Mouse (Mus musculus) spleen, postnatal 14 days (tissue): Measurements from ENCODE around the gene Luzp1.
A peak's percentile ranks its signal among the peaks of the same experiment; 100 is the strongest.

Experiments used
- DNase-seq, 2 experiments: peaks; one replicate each; pipeline ENCODE4 v3.0.0; 2021 to 2022; ENCODE audit warnings: low spot score in 2 of 2

Gene Luzp1

DNA sequence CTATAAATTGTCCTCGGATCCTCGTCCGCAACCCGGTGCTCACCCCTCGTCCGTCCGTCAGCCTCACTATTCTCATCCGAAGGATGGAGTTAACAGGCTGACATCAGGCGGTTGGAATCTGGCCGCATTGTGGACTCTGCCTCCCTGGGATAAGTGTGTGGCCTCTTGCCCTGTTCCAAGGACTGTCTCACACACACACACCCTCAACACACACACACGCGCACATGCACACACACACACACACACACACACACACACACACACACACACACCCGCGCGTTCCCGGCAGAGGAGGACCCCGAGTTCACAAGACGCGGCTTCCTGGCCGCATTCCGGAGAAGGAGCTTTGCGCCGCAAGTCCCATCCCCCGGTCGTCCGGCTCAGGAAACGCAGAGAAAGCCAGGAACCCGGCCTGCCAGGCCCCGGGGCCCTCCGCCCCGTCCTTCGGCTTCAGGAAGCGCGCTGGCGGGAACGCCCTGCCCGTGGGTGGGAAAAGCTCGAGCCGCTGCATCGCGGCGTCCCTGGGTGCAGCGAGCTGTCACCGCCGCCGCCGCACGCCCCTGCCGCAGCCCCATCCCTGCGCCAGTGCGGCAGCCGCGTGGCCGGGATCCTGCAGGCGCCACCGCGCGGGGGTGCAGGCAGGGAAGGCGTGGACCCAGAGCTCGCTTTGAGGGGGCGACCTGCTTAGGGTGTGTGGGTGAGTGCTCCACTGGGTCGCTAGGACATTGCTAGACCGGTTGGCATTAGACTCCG lies 7.3 kb upstream of the Luzp1 start, which contains the start of gene 6030445D17Rik:
TSS of gene 6030445D17Rik (plus strand) at position 165 of the 753 bp plus-strand sequence.
- DNase-seq: peak; percentile 15 to 17

DNA sequence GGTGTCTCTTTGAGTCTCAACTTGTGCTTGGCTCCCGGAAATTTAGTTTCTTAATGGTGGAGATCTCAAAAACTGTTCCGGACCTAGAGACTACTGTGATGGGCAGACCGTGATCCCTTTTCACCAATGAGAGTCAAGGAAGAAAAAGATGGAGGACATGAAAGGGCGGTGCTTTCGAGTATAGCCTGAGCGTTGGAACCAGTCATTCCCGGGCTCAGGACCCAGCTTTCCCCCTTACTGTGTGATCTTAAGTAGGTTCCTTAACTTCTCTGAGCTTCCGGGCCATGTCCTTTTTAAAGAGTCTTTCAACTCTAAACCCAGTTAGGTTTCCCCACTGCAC lies 6.8 kb upstream of the Luzp1 start:
- no peak for DNase-seq

DNA sequence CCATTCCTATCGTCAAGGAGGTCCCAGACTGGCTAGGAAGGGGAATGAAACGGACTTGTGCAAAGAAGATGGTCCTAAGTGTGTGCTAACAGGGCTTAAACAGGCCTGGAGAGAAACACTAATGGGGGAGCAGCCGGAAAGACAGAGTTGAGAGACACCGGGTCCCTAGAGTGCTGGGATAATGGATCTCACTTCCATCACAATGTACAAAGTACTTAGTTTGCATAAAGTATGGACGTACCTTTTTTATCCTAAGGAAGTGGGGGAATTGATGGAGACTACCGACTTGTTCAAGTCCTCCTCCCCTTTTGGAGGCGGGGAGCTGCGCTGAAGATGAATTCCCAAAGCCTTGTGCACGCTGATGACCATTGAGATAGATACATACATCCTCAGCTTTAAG lies 6.1 kb upstream of the Luzp1 start:
- DNase-seq: no peak

DNA sequence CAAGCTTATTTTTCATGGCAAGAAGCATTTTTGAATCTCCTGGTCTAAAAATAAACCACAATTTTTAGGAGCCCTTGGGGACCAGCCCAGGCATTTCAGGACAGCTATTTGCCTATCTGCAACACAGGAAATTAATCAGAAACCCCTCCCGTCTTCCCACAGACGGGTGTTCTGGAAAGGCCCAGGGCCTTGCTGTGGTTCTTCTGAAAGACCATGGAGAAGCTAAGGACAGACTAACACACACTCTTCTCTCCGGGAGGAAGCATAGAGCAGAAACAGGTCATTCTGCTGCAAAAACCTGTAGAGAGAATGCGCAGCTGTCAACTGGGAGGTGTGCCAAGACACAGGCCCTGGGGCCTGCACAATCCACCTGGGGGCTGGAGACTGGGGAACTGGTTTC lies 3.3 kb upstream of the Luzp1 start:
- no peak for DNase-seq

DNA sequence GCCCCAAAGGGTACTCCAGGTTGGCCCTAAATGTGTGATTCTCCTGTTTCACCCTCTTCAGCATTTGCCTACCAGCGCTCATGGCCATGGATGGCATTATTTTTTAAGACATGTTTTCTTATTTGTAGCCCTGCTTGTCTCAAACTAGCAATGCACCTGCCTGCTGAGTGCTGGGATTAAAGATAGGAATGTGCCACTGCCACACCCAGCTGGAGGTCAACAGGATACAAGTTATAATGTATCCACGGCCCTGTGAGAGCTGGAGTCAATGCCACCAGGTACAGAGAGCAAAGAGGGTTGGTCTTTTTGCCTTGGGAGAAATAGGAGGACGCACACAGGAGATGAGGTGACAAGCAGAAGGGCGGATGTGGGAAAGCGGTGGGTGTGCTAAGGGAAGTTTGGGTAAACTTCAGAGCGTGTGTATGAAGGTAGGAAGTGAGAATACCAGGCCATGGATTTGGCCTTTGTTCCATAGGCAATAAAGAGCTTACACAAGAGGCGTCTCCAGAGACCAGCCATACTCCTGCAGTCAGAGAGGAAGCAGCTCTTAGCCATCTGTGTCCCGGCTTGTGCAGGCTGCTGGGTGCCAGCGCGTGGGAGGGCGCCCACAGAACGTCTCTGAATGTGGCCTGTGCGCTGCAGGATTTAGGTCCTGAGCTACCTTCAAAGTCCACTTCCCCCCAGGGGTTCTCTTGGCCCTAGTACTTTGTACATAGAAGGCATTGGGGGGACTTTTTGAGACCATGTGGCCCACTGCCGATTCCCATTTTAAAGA lies 821 bp upstream of the Luzp1 start:
- no peak for DNase-seq

DNA sequence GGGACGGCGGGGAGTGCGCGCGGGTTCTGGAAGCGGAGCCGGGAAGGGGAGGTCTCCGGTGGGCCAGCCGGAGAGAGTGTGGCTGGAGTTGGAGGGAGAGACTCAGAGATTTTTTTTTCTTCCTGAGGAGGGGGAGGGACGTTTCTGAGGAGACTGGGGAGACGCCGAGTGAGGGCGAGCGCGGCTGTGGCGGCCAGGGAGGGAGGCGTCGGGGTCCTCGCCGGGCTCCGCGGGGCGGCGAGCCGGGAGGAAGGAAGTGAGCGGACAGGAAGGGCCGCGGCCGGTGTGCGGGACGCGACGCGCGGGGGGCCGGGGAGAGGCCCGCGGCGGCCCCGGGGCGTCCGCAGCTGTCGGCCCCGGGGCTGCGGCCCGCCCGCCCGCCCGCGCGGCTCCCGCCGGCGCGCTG lies 383 bp downstream of the Luzp1 start:
- DNase-seq: no peak

DNA sequence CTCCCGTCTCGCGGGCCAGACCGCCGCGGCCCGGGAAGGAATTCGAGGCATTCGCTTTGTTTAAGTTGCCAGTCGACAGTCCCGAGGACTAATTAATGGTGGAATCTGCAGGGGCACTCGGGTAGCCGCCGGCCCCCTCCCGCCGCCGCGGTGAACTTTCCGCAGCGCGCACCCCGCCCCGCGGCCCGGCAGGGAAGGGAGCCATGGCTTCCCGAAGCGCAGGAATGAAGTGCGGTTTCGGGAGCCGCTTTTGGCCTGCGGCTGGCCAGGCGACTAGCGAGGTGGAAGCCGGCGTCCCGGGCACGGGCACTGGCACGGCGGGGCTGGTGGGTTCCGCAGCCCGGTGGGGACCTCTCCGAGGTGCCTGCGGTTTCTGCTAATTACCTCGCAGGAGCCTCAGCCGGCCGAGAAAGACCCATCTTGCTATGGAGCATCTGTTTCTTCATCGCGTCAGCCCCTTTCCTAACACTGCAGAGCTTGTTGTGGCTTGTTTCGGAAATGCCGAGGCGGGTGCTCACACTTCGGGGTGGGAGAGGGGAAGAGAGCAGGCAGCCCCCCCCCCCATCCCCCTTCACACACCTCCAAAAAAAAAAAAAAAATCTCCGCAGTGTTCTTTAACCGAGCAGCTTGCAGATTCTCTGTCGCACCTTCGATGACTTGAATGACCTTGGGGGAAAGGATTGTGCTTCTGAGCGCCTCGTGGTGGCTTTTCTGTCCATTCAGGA lies 948 bp downstream of the Luzp1 start:
- peak in 1 of 2 experiments; percentile 13 for DNase-seq

DNA sequence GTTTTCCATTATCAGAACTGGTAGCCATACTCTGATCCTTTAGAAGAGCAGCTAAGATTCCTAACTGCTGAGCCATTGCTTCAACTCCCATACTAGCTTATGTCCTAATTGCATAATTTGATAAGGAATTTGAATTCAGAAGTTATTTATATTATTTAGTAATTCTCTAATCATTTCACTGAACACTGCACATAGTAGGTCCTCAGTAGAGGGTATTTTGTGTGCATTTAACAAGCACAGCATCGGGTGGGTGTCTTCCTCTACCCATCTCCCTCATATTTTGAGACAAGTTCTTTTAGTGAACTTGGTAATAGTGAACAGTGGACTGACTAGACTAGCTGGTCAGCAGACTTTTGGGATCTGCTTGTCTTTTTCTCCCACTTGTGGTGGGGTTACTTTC lies 7.1 kb downstream of the Luzp1 start:
- DNase-seq: no peak

DNA sequence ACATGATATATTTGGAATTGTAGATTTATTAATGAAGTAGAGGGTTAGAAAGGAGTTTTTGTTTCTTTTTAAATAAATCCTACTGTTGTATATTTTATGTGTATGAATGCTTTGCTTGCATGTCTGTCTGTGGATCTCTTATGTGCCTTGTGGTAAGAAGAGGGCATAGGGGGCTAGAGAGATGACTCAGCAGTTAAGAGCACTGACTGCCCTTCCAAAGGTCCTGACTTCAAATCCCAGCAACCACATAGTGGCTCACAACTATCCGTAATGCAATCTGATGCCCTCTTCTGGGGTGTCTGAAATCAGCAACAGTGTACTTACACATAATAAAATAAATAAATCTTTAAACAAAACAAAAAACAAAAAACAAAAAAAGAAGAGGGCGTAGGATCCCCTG lies 17.0 kb downstream of the Luzp1 start:
- no peak for DNase-seq

DNA sequence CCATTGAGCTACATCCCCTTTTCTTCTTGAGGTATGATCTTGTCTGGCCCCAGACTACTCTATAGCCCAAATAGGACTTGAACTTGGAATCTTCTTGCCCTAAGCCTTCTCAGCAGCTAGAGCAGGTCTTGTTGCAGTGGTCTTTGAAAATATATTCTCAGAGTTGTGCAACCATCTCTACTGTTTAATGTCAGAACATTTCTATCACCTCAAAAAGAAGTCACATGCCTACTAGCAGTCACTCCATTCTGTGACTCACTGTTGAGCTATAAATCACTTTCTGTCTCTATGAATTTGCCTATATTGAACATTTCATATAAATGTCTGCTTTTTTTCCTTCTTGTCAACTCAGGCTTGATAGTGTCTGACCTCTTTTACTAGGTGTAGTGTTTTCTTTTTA lies 26.4 kb downstream of the Luzp1 start:
- DNase-seq: no peak

DNA sequence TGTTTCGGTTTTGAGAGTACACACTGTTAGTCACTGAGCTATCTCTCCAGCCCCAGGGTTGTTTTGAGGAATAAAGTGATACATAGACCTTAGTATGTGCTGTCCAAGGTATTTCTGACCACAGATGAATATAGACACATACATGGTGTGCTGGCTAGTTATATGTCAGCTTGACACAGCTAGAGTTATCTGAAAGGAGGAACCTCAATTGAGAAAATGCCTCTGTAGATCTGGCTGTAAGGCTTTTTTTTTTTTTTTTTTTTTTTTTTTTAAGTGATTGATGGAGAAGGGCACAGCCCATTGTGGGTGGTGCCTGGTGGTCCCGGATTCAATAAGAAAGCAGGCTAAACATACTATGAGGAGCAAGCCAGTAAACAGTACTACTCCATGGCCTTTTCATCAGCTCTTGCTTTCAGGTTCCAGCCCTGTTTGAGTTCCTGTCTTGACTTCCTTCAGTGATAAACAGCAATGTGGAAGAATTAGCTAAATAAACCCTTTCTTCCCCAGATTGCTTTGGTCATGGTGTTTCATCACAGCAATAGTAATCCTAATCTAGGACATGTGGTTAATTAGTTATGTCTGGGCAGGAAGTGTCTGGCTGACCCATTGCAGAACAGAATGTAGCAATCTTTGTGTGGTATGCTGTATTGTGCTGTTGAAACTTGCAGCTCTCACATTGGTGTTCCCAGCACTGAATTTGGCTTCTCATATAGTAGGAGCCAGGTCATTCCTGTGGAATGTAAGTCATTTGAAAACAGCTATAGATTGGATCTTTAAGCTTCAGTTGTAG lies 36.1 kb downstream of the Luzp1 start:
- no peak for DNase-seq

DNA sequence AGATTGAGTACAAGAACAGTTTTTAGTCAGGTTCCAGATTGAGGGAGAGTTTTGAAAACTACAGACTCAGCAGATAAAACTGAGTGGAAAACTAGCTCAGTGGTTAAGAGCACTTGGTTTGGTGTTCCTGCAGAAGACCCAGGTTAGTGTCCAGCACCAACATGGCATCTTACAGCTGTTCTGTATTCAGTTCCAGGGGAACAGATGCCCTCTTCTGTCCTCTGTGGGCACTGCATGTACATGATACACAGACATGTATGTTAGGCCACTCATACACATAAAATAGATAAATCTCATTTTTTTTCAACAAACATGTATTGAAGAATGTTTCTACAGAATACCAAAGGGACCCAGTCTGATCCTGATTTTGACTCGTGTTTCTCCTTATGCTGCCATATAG lies 40.3 kb downstream of the Luzp1 start:
- peak; percentile 8 to 32 for DNase-seq

DNA sequence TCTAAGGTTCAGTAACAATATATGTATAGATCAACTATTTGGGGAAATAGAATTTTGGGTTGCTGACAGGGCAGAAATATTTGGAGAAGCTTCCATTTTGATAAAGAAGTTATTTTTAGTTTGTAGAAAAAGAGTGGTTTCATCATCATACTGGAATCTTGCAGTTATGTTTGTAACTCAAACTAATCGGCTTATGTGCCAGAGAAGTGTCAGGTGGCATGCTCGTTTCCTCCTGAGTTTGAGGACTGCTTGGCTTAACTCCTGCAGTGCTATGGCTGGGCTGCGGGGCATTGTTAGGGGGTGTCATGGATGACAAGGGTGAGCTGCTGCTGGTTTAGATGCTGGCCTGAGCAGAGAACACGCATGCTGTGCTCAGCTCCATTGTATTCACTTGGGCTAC lies 42.1 kb downstream of the Luzp1 start:
- no peak for DNase-seq

DNA sequence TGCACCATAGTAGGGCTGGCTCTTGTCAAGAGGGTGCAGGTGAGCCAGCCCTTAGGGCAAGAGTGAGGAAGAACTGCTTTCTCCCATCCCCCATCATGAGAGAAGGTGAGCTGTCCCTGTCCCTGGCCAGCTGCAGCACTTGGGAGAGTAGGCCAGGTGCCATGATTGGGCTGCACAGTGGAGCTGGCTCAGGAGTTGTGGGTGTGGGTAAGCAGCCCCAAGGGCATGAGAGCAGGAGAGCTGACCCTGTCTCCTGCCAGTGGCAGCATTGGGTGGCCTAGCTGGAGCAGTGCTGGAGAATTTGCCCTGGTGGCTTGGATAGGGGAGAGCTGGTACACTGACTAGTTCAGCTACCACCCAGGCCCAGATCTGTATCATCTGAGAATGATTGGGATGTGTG lies 43.3 kb downstream of the Luzp1 start:
- DNase-seq: no peak

DNA sequence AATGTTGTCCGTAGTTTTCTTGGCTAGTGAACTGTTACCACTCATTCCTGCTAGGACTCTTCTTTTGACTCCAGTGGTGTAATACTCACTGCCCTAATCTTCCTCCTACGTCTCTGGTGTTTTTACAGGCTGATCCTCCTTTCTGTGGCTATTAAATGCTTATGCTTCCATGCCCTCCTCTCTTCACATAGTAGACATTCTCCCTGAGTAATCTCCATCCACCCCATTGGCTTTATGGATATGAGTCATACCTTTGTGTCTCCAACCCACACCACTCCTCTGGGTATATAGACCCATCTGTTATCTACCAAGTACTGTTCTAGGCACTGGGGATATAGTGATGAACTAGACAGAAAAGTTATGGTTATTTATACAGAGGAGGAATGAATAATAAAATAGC lies 48.6 kb downstream of the Luzp1 start:
- DNase-seq: no peak

DNA sequence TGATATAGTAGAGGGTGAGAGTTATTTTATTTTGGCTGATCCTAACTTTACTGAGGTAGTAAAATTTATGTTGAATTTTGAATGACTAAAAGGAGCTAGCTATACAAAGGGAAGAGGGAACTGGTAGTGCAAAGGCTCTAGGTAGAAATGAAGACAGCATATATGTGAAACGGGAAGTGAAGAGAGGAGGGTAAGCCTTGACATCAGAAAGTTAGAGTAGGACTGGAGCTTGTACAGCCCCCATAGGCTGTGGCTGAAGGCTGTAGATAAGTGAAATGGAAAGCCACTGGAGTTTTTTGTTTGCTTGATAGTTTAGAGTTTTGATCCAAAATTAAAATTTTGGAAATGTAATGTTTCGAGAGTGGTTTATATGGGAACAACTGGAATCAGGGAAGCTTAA lies 49.0 kb downstream of the Luzp1 start:
- no peak for DNase-seq

DNA sequence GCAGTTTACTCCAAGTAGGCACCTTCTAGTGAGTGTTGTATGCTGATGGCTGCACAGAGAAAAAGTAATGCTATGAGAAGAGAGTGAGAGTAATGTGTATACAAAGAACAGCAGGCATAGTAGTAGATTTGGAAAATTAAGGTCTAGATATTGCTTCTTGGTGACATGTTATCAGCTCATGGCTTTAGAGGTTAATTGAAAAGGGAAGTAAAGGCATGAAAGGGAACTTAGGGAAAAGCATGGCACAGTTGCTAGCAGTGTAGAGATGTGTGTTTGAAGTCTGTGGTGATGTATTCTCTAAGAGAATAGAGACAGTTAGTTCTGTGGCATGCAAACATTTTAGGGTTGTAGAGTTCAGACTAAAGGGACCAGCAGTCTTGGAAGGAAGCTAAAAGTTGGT lies 50.3 kb downstream of the Luzp1 start:
- DNase-seq: no peak

DNA sequence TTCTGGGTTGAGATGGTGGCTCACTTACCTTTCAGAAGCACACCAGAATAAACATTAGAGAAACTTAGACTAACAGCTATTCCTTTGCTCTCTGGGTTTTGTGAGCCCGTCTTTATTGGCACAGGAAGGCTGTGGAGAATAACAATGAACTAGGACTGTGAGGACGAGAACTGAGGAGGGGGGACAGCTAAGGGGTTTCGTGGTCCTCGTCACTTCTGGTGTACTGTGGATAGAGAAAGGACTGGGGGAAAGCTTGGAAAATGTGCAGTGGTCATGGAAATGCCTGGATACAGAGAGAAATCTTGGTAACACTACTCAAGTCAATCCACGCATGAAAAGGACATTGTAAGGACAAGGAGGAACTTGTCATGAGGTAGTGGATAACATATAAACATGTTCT lies 52.3 kb downstream of the Luzp1 start:
- no peak for DNase-seq

DNA sequence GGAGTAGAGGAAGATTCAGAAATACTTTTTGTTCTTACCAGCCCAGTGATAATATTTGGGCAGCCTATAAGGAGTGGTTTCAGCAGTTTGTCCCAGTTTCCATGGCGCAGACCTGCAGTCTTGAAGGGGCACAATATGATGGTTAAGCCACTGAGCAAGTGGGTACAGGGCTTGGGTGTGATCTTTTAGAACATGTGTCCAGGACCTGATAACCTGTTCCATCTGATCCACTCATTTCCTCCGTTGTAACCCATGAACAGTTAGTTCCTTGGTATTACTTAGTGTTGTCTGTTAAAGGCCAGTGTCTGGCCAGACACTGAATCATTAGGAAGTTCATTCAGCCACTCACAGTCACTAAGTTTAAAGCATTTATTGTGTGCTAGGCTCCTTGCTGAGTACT lies 54.7 kb downstream of the Luzp1 start:
- no peak for DNase-seq

DNA sequence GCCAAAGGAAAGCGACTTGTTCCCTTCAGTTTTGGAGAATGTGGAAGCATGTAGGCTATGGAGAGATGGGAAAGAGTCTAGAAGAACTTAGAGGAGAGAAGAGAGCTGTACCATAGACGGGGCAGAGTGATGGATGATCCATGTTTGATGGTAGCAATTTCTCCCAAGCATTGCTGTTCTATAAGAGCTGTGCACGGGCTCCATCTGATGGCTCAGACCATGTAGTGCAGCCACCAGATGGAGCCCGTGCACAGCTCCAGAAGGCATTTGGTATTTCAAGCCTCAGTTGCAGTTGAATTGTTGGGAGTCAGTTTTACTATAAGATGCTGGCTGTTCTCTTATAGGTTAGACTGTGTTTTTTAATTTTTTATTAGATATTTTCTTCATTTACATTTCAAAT lies 56.9 kb downstream of the Luzp1 start:
- peak in 1 of 2 experiments; percentile 27 for DNase-seq

DNA sequence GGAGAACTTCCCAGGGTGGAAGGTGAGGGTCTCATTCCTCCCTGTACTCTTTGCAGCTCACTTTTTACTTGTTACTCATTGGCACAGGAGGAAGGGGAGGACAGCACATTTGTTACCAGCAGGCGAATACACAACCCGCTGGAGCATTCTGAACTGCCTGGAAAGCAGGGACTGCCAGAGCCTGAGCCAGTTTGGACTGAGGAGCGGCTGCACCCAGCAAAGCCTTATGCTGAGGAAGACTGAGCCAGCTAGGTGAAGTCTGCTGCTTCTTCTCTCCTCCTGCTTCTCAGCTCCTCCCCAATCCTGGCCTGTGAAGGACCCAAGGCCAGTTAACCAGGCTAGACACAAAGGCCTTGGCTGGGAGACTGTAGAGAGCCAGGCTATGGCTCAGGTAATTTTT lies 75.6 kb downstream of the Luzp1 start:
- DNase-seq: no peak
